Mouse (Mus musculus): ENCODE measurements at regions not wholly inside any gene's neighbourhood (a gene's known extent, or its start where the extent isn't known, plus 50 kb on each side); places are given as distances from the start of the nearest gene placed in this dataset.
A peak's percentile ranks its signal among the peaks of the same experiment; 100 is the strongest.

GRCm38 (mm10) chr4:131475023-131475422, 363.1 kb downstream of the Ptpru start:
- WGBS = 42% methylated on average over 6 of the region's 6 CpGs
- ATAC-seq (ENCODE audit: low read depth) = 0 out of 2 replicates have a peak, but pooled peaks have one; percentile 33
- H3K27ac ChIP-seq (replicated peaks; ENCODE audit: low read depth, low read length) = no peak overlapping the region

GRCm38 (mm10) chr4:131478923-131479322, 359.2 kb downstream of the Ptpru start:
- DNase-seq (ENCODE audit: low spot score) (no peak), ATAC-seq (ENCODE audit: low read depth) (no peak)
- Histone ChIP-seq H3K4me1 (ENCODE audit: control insufficient read depth, insufficient read depth, low read length) (peaks cover 24% of the 10 kb centered on the region), H3K36me3 (ENCODE audit: control insufficient read depth, insufficient read depth, low read length) (no peaks in the 10 kb centered on the region), H3K27ac (replicated peaks; ENCODE audit: low read depth, low read length) (no peak overlapping the region), H3K27me3 (replicated peaks; ENCODE audit: control insufficient read depth, insufficient read depth, low read length) (no peaks in the 10 kb centered on the region; the same call in 1 of the 2 replicates), H3K4me2 (ENCODE audit: low read depth, low read length) (no peak overlapping the region), H3K9ac (ENCODE audit: low read depth, low read length) (no peak overlapping the region), H3K9me3 (ENCODE audit: control insufficient read depth, low read length) (no peaks in the 10 kb centered on the region), H3K4me3 (ENCODE audit: low read depth, low read length) (no peak overlapping the region)
- 64% methylated on average over 9 of the region's 9 CpGs for whole genome bisulfite sequencing

More at GRCm38 (mm10) chr4:131475023-131475422, 363.1 kb downstream of the Ptpru start:
- Histone ChIP-seq H3K9ac (ENCODE audit: low read depth, low read length) (no peak overlapping the region), H3K9me3 (ENCODE audit: control insufficient read depth, low read length) (no peaks in the 10 kb centered on the region), H3K4me1 (ENCODE audit: control insufficient read depth, insufficient read depth, low read length) (peaks cover 8% of the 10 kb centered on the region; the same call in 1 of the 2 replicates), H3K36me3 (ENCODE audit: control insufficient read depth, insufficient read depth, low read length) (no peaks in the 10 kb centered on the region), H3K4me3 (ENCODE audit: low read depth, low read length) (no peak overlapping the region), H3K4me2 (ENCODE audit: low read depth, low read length) (no peak overlapping the region), H3K27me3 (replicated peaks; ENCODE audit: control insufficient read depth, insufficient read depth, low read length) (no peaks in the 10 kb centered on the region; the same call in 1 of the 2 replicates)
- DNase-seq (ENCODE audit: low spot score) = peak; percentile 54

- DNase-seq (ENCODE audit: low spot score) = peak; percentile 54
- Histone ChIP-seq H3K4me2 (ENCODE audit: low read depth, low read length) (peak overlapping the region; percentile 37), H3K27me3 (replicated peaks; ENCODE audit: control insufficient read depth, insufficient read depth, low read length) (no peaks in the 10 kb centered on the region), H3K9me3 (ENCODE audit: control insufficient read depth, low read length) (no peaks in the 10 kb centered on the region), H3K4me3 (ENCODE audit: low read depth, low read length) (no peak overlapping the region), H3K4me1 (ENCODE audit: control insufficient read depth, insufficient read depth, low read length) (peaks cover 42% of the 10 kb centered on the region), H3K9ac (ENCODE audit: low read depth, low read length) (0 out of 2 replicates have a peak overlapping the region, but pooled peaks have one; percentile 32), H3K27ac (replicated peaks; ENCODE audit: low read depth, low read length) (peak overlapping the region; percentile 75), H3K36me3 (ENCODE audit: control insufficient read depth, insufficient read depth, low read length) (no peaks in the 10 kb centered on the region)
- no peak; the same call in 1 of the 2 replicates for ATAC-seq (ENCODE audit: low read depth)
- 23% methylated on average over 14 of the region's 15 CpGs for WGBS
These were observed 354.0 kb downstream of the Ptpru start for GRCm38 (mm10) chr4:131483958-131484605.

- Histone ChIP-seq H3K9ac (ENCODE audit: low read depth, low read length) (peak overlapping the region; percentile 45), H3K4me3 (ENCODE audit: low read depth, low read length) (no peak overlapping the region), H3K9me3 (ENCODE audit: control insufficient read depth, low read length) (no peaks in the 10 kb centered on the region), H3K27ac (replicated peaks; ENCODE audit: low read depth, low read length) (peak overlapping the region; percentile 75), H3K36me3 (ENCODE audit: control insufficient read depth, insufficient read depth, low read length) (no peaks in the 10 kb centered on the region), H3K27me3 (replicated peaks; ENCODE audit: control insufficient read depth, insufficient read depth, low read length) (no peaks in the 10 kb centered on the region), H3K4me1 (ENCODE audit: control insufficient read depth, insufficient read depth, low read length) (peaks cover 44% of the 10 kb centered on the region), H3K4me2 (ENCODE audit: low read depth, low read length) (peak overlapping the region; percentile 37)
- WGBS = 12% methylated on average over 14 of the region's 14 CpGs
- peak; percentile 92 for DNase-seq (ENCODE audit: low spot score)
- ATAC-seq (ENCODE audit: low read depth) = peak; percentile 56
These were observed 353.4 kb downstream of the Ptpru start for GRCm38 (mm10) chr4:131484607-131485111.

- Histone ChIP-seq H3K27me3 (replicated peaks; ENCODE audit: control insufficient read depth, insufficient read depth, low read length) (no peaks in the 10 kb centered on the region), H3K4me1 (ENCODE audit: control insufficient read depth, insufficient read depth, low read length) (peaks cover 44% of the 10 kb centered on the region), H3K9me3 (ENCODE audit: control insufficient read depth, low read length) (no peaks in the 10 kb centered on the region), H3K4me3 (ENCODE audit: low read depth, low read length) (no peak overlapping the region), H3K4me2 (ENCODE audit: low read depth, low read length) (peak overlapping the region; percentile 37), H3K27ac (replicated peaks; ENCODE audit: low read depth, low read length) (peak overlapping the region; percentile 75), H3K36me3 (ENCODE audit: control insufficient read depth, insufficient read depth, low read length) (no peaks in the 10 kb centered on the region), H3K9ac (ENCODE audit: low read depth, low read length) (no peak overlapping the region)
- DNase-seq (ENCODE audit: low spot score) = no peak
- 0 out of 2 replicates have a peak, but pooled peaks have one; percentile 5 for ATAC-seq (ENCODE audit: low read depth)
- WGBS = 44% methylated on average over 13 of the region's 13 CpGs
These were observed 352.8 kb downstream of the Ptpru start for GRCm38 (mm10) chr4:131485126-131485825.

GRCm38 (mm10) chr4:131486821-131487220, 351.3 kb downstream of the Ptpru start:
- ATAC-seq (ENCODE audit: low read depth) (peak; percentile 38; the same call in 1 of the 2 replicates), DNase-seq (ENCODE audit: low spot score) (peak; percentile 82)
- Histone ChIP-seq H3K9ac (ENCODE audit: low read depth, low read length) (no peak overlapping the region), H3K4me1 (ENCODE audit: control insufficient read depth, insufficient read depth, low read length) (peaks cover 44% of the 10 kb centered on the region), H3K27me3 (replicated peaks; ENCODE audit: control insufficient read depth, insufficient read depth, low read length) (no peaks in the 10 kb centered on the region), H3K9me3 (ENCODE audit: control insufficient read depth, low read length) (no peaks in the 10 kb centered on the region), H3K4me2 (ENCODE audit: low read depth, low read length) (no peak overlapping the region), H3K36me3 (ENCODE audit: control insufficient read depth, insufficient read depth, low read length) (no peaks in the 10 kb centered on the region), H3K27ac (replicated peaks; ENCODE audit: low read depth, low read length) (no peak overlapping the region), H3K4me3 (ENCODE audit: low read depth, low read length) (no peak overlapping the region)
- 5% methylated on average over 4 of the region's 4 CpGs for WGBS

- Histone ChIP-seq H3K4me2 (ENCODE audit: low read depth, low read length) (no peak overlapping the region), H3K9ac (ENCODE audit: low read depth, low read length) (no peak overlapping the region), H3K36me3 (ENCODE audit: control insufficient read depth, insufficient read depth, low read length) (no peaks in the 10 kb centered on the region), H3K4me3 (ENCODE audit: low read depth, low read length) (no peak overlapping the region), H3K9me3 (ENCODE audit: control insufficient read depth, low read length) (no peaks in the 10 kb centered on the region), H3K27ac (replicated peaks; ENCODE audit: low read depth, low read length) (no peak overlapping the region), H3K27me3 (replicated peaks; ENCODE audit: control insufficient read depth, insufficient read depth, low read length) (no peaks in the 10 kb centered on the region), H3K4me1 (ENCODE audit: control insufficient read depth, insufficient read depth, low read length) (peaks cover 34% of the 10 kb centered on the region)
- ATAC-seq (ENCODE audit: low read depth) (no peak), DNase-seq (ENCODE audit: low spot score) (peak; percentile 55)
- WGBS = 29% methylated on average over 6 of the region's 6 CpGs
These were observed 349.8 kb downstream of the Ptpru start for GRCm38 (mm10) chr4:131488246-131488645.

- no peak overlapping the region for H3K4me2 ChIP-seq (ENCODE audit: low read depth, low read length)
These were observed 349.0 kb downstream of the Ptpru start for GRCm38 (mm10) chr4:131489056-131489455.

More at GRCm38 (mm10) chr4:131489056-131489455, 349.0 kb downstream of the Ptpru start:
- WGBS = 43% methylated on average over 3 of the region's 3 CpGs
- no peak overlapping the region for H3K9ac ChIP-seq (ENCODE audit: low read depth, low read length)
- peaks cover 27% of the 10 kb centered on the region for H3K4me1 ChIP-seq (ENCODE audit: control insufficient read depth, insufficient read depth, low read length)
- no peak overlapping the region for H3K27ac ChIP-seq (replicated peaks; ENCODE audit: low read depth, low read length)
- DNase-seq (ENCODE audit: low spot score) = no peak
- no peak for ATAC-seq (ENCODE audit: low read depth)
- H3K4me3 ChIP-seq (ENCODE audit: low read depth, low read length) = no peak overlapping the region
- H3K27me3 ChIP-seq (replicated peaks; ENCODE audit: control insufficient read depth, insufficient read depth, low read length) = no peaks in the 10 kb centered on the region
- H3K9me3 ChIP-seq (ENCODE audit: control insufficient read depth, low read length) = no peaks in the 10 kb centered on the region
- H3K36me3 ChIP-seq (ENCODE audit: control insufficient read depth, insufficient read depth, low read length) = no peaks in the 10 kb centered on the region

All from embryonic facial prominence, embryonic 14.5 days (tissue).